Mouse (Mus musculus): ENCODE results near the gene Fam71f2. TPM values are rescaled to one million over a fixed set of nuclear protein-coding genes. Genes with fewer than 3 reads are reported as not detected.

The Fam71f2 gene
- total and polyA plus RNA-seq, 2 experiments from 2014 or later, result 0.62 to 0.64 TPM

GRCm38 (mm10) chr6:29261831-29262230 is 17.6 kb upstream of the Fam71f2 start:
- DNase-seq (no peak), ATAC-seq (no peak)
- Histone ChIP-seq H3K4me1 (ENCODE audit: insufficient read depth) (peaks cover 9% of the 10 kb centered on the region; the same call in 1 of the 2 replicates), H3K4me2 (ENCODE audit: low read depth) (no peak overlapping the region), H3K4me3 (ENCODE audit: low read depth, low read length) (no peak overlapping the region), H3K9ac (no peak overlapping the region), H3K9me3 (ENCODE audit: low read length) (no peaks in the 10 kb centered on the region), H3K36me3 (ENCODE audit: insufficient read depth) (no peaks in the 10 kb centered on the region), H3K27me3 (ENCODE audit: insufficient read depth, low read length) (no peaks in the 10 kb centered on the region), H3K27ac (ENCODE audit: low read depth, low read length) (no peak overlapping the region)
- WGBS, result 89% methylated on average over 5 of the region's 5 CpGs
- TF ChIP-seq CTCF (IDR thresholded peaks at IDR 0.05; ENCODE audit: low read depth), result no peak

GRCm38 (mm10) chr6:29263650-29264455 is 15.5 kb upstream of the Fam71f2 start:
- DNase-seq (peak; percentile 73), ATAC-seq (peak; percentile 91)
- Histone ChIP-seq H3K4me2 (ENCODE audit: low read depth) (no peak overlapping the region), H3K27me3 (ENCODE audit: insufficient read depth, low read length) (no peaks in the 10 kb centered on the region), H3K9me3 (ENCODE audit: low read length) (no peaks in the 10 kb centered on the region), H3K27ac (ENCODE audit: low read depth, low read length) (peak overlapping the region; percentile 40; the same call in 1 of the 2 replicates), H3K9ac (no peak overlapping the region), H3K4me3 (ENCODE audit: low read depth, low read length) (no peak overlapping the region), H3K36me3 (ENCODE audit: insufficient read depth) (no peaks in the 10 kb centered on the region), H3K4me1 (ENCODE audit: insufficient read depth) (peaks cover 9% of the 10 kb centered on the region; the same call in 1 of the 2 replicates)
- 33% methylated on average over 6 of the region's 6 CpGs for WGBS
- no peak for TF ChIP-seq CTCF (IDR thresholded peaks at IDR 0.05; ENCODE audit: low read depth)

GRCm38 (mm10) chr6:29264456-29264781 is 15.0 kb upstream of the Fam71f2 start:
- 69% methylated on average over 3 of the region's 3 CpGs for WGBS

GRCm38 (mm10) chr6:29266936-29267335 is 12.5 kb upstream of the Fam71f2 start:
- TF ChIP-seq CTCF (IDR thresholded peaks at IDR 0.05; ENCODE audit: low read depth), result no peak
- H3K9me3 ChIP-seq (ENCODE audit: low read length), result no peaks in the 10 kb centered on the region
- H3K4me3 ChIP-seq (ENCODE audit: low read depth, low read length), result no peak overlapping the region
- 82% methylated on average over 4 of the region's 4 CpGs for WGBS
- peaks cover 9% of the 10 kb centered on the region; the same call in 1 of the 2 replicates for H3K4me1 ChIP-seq (ENCODE audit: insufficient read depth)
- H3K9ac ChIP-seq, result no peak overlapping the region
- no peaks in the 10 kb centered on the region for H3K27me3 ChIP-seq (ENCODE audit: insufficient read depth, low read length)
- DNase-seq (no peak), ATAC-seq (no peak)
- no peaks in the 10 kb centered on the region for H3K36me3 ChIP-seq (ENCODE audit: insufficient read depth)
- H3K27ac ChIP-seq (ENCODE audit: low read depth, low read length), result no peak overlapping the region
- H3K4me2 ChIP-seq (ENCODE audit: low read depth), result no peak overlapping the region

More at GRCm38 (mm10) chr6:29264456-29264781, 15.0 kb upstream of the Fam71f2 start:
- H3K9me3 ChIP-seq (ENCODE audit: low read length), result no peaks in the 10 kb centered on the region
- H3K4me2 ChIP-seq (ENCODE audit: low read depth), result no peak overlapping the region
- ATAC-seq, result peak; percentile 5; the same call in 1 of the 2 replicates
- H3K27ac ChIP-seq (ENCODE audit: low read depth, low read length), result no peak overlapping the region
- no peak overlapping the region for H3K4me3 ChIP-seq (ENCODE audit: low read depth, low read length)
- H3K4me1 ChIP-seq (ENCODE audit: insufficient read depth), result peaks cover 9% of the 10 kb centered on the region; the same call in 1 of the 2 replicates
- no peak overlapping the region for H3K9ac ChIP-seq
- H3K27me3 ChIP-seq (ENCODE audit: insufficient read depth, low read length), result no peaks in the 10 kb centered on the region
- DNase-seq, result no peak
- H3K36me3 ChIP-seq (ENCODE audit: insufficient read depth), result no peaks in the 10 kb centered on the region
- no peak for TF ChIP-seq CTCF (IDR thresholded peaks at IDR 0.05; ENCODE audit: low read depth)

- ATAC-seq, result no peak
- H3K9ac ChIP-seq, result no peak overlapping the region
- 81% methylated on average over 6 of the region's 6 CpGs for WGBS
Measured at GRCm38 (mm10) chr6:29269006-29269668, 10.3 kb upstream of the Fam71f2 start.

GRCm38 (mm10) chr6:29270961-29271360 is 8.4 kb upstream of the Fam71f2 start:
- TF ChIP-seq CTCF (IDR thresholded peaks at IDR 0.05; ENCODE audit: low read depth), result no peak
- Histone ChIP-seq H3K4me2 (ENCODE audit: low read depth) (no peak overlapping the region), H3K4me3 (ENCODE audit: low read depth, low read length) (no peak overlapping the region), H3K36me3 (ENCODE audit: insufficient read depth) (peaks cover 7% of the 10 kb centered on the region; the same call in 1 of the 2 replicates), H3K9ac (no peak overlapping the region), H3K27ac (ENCODE audit: low read depth, low read length) (no peak overlapping the region), H3K9me3 (ENCODE audit: low read length) (no peaks in the 10 kb centered on the region), H3K27me3 (ENCODE audit: insufficient read depth, low read length) (no peaks in the 10 kb centered on the region), H3K4me1 (ENCODE audit: insufficient read depth) (peaks cover 4% of the 10 kb centered on the region; the same call in 1 of the 2 replicates)
- DNase-seq, result no peak
- no peak for ATAC-seq
- 26% methylated on average over 8 of the region's 8 CpGs for WGBS

More at GRCm38 (mm10) chr6:29269006-29269668, 10.3 kb upstream of the Fam71f2 start:
- no peaks in the 10 kb centered on the region for H3K27me3 ChIP-seq (ENCODE audit: insufficient read depth, low read length)
- no peak for DNase-seq
- no peaks in the 10 kb centered on the region for H3K9me3 ChIP-seq (ENCODE audit: low read length)
- no peak overlapping the region for H3K4me2 ChIP-seq (ENCODE audit: low read depth)
- no peak for TF ChIP-seq CTCF (IDR thresholded peaks at IDR 0.05; ENCODE audit: low read depth)
- no peaks in the 10 kb centered on the region for H3K36me3 ChIP-seq (ENCODE audit: insufficient read depth)
- H3K4me3 ChIP-seq (ENCODE audit: low read depth, low read length), result no peak overlapping the region
- peaks cover 5% of the 10 kb centered on the region; the same call in 1 of the 2 replicates for H3K4me1 ChIP-seq (ENCODE audit: insufficient read depth)
- no peak overlapping the region for H3K27ac ChIP-seq (ENCODE audit: low read depth, low read length)

Measured in forebrain, postnatal 0 days (tissue).